Mouse (Mus musculus) kidney, adult 2 months (tissue): Measurements from ENCODE around the gene Acap2. TPM values are rescaled to one million over a fixed set of nuclear protein-coding genes. Genes with fewer than 3 reads are reported as not detected.

Source experiments
- DNase-seq: peaks from one replicate; pipeline ENCODE4 v3.0.0; 2021
- H3K27ac ChIP-seq: fragments of 200-500 bp; 2 replicates; pipeline ENCODE4 v1.5.1; 2012; ENCODE audit warnings: low read depth, low read length, control low read depth, inconsistent platforms; ENCODE audit not compliant: insufficient read depth
- H3K27me3 ChIP-seq: fragments of 200-500 bp; replicated peaks from 2 replicates; pipeline ENCODE4 v1.6.1; 2012; ENCODE audit warnings: mild to moderate bottlenecking, moderate library complexity, low read length, inconsistent platforms; ENCODE audit not compliant: control insufficient read depth, insufficient read depth
- H3K36me3 ChIP-seq: fragments of 200-500 bp; 2 replicates; pipeline ENCODE4 v1.6.1; 2012; ENCODE audit warnings: mild to moderate bottlenecking, moderate library complexity, low read length, inconsistent platforms; ENCODE audit not compliant: control insufficient read depth, insufficient read depth
- H3K4me1 ChIP-seq: fragments of 200-500 bp; 2 replicates; pipeline ENCODE4 v1.6.1; 2011; ENCODE audit warnings: low read length; ENCODE audit not compliant: control insufficient read depth, insufficient read depth
- H3K4me3 ChIP-seq: fragments of 200-500 bp; 2 replicates; pipeline ENCODE4 v1.5.1; 2011; ENCODE audit warnings: mild to moderate bottlenecking, low read depth, low read length, control low read depth; ENCODE audit not compliant: insufficient read depth
- CTCF ChIP-seq: fragments of 200-500 bp; conservative IDR thresholded peaks from 2 replicates; pipeline ENCODE4 v1.5.1; 2011; ENCODE audit warnings: low read depth, mild to moderate bottlenecking, control low read depth, low read length, moderate library complexity, mixed read lengths; ENCODE audit not compliant: insufficient read depth, insufficient read length
- POLR2A ChIP-seq: fragments of 200-500 bp; IDR thresholded peaks from one replicate; pipeline ENCODE4 v1.6.1; 2011; ENCODE audit warnings: low read depth, low read length, control low read depth
- WGBS: fragments of 180-500 bp; shearing (Covaris S2); methylation state at CpG from one replicate; pipeline ENCODE4 v1.1.7; 2018; 5-methylcytosine and 5-hydroxymethylcytosine counted together
- polyA plus RNA-seq: library from polyadenylated mRNA; depleted of rRNA; stranded (reverse); fragments of >200 nt; gene quantifications from 2 replicates; pipeline ENCODE4 v1.2.3, GENCODE M21; 2012

The Acap2 gene
- polyA plus RNA-seq, 1 experiment: 8.6 TPM

DNA sequence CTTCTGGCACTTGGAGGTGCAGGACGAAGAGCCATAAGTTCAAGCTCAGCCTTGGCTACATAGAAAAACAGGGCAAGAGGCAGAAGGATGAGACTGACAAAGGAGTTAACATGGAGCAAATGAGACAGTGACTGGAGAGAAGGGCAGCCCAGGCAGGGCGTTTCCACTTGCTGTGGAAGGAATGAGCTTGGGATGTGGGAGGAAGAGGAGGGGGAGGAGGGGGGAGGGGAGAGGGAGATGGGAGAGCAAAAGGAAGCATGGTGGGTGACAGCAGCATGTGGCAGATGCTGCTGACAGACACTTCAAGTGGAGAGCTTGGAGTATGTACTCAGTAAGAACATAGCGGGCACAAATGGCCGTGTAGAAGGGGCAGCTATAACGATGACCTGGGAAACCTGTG, 37.2 kb upstream of the Acap2 start:
- H3K4me3 ChIP-seq: no peak overlapping the region
- DNase-seq: no peak
- no peaks in the 10 kb centered on the region for H3K27me3 ChIP-seq
- 81% methylated on average over 5 of the region's 5 CpGs for WGBS
- H3K27ac ChIP-seq: no peak overlapping the region
- no peaks in the 10 kb centered on the region for H3K36me3 ChIP-seq
- peaks cover 4% of the 10 kb centered on the region; the same call in 1 of the 2 replicates for H3K4me1 ChIP-seq
- TF ChIP-seq CTCF (no peak), POLR2A (no peak)

DNA sequence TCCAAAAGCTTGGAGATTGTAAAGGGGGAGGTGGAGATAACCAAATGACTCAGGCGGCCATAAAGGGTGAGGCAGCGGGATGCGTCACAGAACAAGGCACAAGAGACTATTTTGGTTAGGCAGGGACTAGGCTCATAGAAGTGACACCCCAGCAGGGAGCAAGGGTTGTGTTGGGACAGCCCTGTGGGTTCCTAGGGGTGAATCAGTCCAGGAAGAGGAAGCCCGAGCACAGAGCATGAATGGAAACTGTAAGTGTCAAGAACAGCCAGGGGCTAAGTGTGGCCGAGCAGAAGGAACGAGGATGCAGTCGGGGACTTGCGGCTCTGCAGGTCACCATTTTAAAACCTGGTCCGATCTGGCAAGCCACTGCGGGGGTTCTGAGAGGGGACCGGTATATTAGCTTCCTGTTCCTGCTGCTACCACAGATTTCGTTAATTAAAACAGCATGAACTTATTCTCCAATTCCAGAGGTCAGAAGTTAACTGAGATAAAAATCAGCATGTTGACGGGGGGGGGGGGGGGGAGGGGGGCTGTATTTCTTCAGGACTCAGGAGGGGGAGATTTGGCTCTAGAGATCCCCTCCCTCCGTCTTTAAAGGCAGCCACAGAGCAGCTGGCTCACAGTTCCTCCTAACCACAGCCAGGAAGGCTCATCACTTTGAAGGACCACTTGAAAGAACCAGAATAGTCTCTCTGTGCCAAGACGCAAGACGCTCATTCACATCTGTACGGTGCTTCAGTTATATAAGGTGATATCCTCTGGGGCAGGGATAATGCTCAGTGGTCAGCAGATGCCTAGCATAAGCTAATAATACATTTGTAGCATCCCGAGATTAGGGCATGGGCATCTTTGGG, 34.6 kb upstream of the Acap2 start:
- Histone ChIP-seq H3K36me3 (no peaks in the 10 kb centered on the region), H3K27me3 (no peaks in the 10 kb centered on the region), H3K4me1 (peaks cover 4% of the 10 kb centered on the region; the same call in 1 of the 2 replicates), H3K27ac (no peak overlapping the region), H3K4me3 (no peak overlapping the region)
- WGBS: 38% methylated on average over 18 of the region's 18 CpGs
- DNase-seq: no peak
- TF ChIP-seq CTCF: no peak
- no peak for TF ChIP-seq POLR2A

DNA sequence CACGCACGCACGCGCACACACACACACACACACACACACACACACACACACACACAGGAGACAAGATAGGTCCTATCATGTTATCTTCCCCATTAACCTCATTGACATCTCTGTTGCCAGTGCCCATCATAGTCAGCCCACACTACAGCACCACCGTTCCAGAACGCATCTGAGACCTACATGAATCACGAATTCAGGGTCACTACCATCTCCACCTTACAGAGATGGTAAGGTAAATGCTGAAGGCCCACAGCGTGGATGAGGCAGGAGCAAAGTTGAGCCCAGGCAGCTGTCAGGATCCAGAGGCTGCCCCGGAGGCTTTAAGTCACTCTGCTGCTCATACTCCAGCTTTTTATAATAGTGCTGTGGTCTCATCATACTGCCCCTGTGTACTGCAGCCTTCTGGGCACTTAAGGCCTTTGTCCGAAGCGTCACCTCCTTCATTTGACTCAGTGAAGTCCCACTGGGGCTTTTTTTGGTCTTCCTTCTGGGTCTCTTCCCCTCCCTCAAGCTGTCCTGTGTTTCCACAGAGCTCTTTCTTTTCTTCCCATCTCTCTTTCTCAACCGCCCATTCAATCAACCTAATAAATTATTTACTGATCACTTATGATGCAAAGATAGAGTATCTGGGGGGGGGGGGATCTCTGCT, 33.9 kb upstream of the Acap2 start:
- Histone ChIP-seq H3K27ac (no peak overlapping the region), H3K27me3 (no peaks in the 10 kb centered on the region), H3K4me1 (peaks cover 4% of the 10 kb centered on the region; the same call in 1 of the 2 replicates), H3K4me3 (no peak overlapping the region), H3K36me3 (no peaks in the 10 kb centered on the region)
- WGBS: 88% methylated on average over 12 of the region's 12 CpGs
- TF ChIP-seq POLR2A (no peak), CTCF (no peak)
- DNase-seq: no peak

DNA sequence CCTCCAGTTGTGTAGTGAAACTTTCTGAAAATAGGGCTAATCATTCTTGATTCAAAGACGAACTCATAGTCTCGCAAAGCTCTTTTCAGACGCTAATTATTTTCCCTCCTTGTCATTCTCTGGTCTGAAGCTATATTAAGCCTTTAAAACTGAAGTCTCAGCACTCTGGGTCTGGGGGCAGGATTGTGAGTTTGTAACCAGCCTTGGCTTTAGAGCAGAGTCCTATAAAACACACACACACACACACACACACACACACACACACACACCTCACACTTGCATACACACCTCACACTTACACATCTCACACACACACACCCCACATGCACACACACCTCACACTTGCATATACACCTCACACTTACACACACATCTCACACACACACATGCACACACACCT, 33.3 kb upstream of the Acap2 start:
- H3K4me1 ChIP-seq: peaks cover 4% of the 10 kb centered on the region; the same call in 1 of the 2 replicates
- H3K4me3 ChIP-seq: no peak overlapping the region
- no peaks in the 10 kb centered on the region for H3K36me3 ChIP-seq
- H3K27me3 ChIP-seq: no peaks in the 10 kb centered on the region
- no peak overlapping the region; the same call in 1 of the 2 replicates for H3K27ac ChIP-seq
- WGBS: 8% methylated on average over 3 of the region's 3 CpGs
- TF ChIP-seq CTCF: no peak
- TF ChIP-seq POLR2A: no peak
- no peak for DNase-seq

DNA sequence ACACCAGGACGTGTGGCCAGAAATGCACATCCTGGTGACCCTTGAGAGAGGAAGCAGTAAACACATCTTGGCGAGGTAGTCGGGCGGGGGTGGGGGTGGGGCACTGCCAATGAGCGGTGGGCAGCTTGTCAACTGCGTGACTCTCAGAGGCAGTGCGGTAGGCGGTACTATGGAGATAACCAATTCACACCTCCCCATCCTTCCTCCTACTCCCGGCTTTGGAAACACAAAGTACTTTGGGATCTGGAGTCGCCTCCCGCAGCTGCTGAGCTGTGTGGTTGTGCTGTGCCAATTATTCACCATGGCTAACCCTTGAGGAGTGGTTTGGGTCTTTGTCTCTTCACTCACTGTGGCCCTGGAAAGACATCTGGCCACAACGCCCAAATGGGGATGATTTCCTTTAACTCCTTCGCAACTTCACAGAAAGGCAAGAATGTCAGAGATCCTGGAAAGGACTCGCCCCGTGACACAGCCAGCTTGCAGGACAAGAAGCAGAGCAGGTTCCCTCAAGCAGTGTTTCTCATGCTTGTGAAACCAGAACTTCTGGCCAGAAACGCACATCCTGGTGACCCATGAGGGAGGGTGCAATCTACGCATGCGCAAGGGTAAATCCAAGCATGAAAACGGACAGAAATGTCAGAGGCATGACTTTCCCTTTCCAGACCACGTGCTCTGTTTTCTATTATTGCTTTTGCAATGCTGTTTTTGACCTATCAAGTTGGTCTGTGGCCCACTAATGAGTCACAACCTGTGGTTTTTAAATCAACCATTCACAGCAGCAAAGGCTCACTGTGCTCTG, 32.7 kb upstream of the Acap2 start:
- WGBS: 6% methylated on average over 20 of the region's 20 CpGs
- Histone ChIP-seq H3K4me3 (peak overlapping the region; percentile 12), H3K4me1 (peaks cover 4% of the 10 kb centered on the region; the same call in 1 of the 2 replicates), H3K27ac (peak overlapping the region; percentile 33), H3K27me3 (no peaks in the 10 kb centered on the region), H3K36me3 (no peaks in the 10 kb centered on the region)
- DNase-seq: peak; percentile 86
- TF ChIP-seq CTCF: no peak

DNA sequence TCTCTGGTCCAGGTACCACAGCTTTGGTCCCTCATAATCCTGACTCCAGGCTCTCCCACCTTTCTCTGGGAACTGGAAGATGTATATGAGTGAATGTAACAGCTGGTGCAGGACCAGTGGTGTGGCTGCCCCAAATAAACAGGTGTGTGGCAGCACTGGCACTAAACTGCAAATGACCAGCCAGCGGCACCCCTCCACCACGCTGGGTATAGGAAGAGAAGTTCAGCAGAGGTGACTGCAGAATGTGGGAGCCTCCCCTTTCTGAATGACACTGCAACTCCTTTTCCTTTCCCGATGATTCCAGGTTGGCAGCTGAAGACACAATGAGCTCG, 32.1 kb upstream of the Acap2 start:
- Histone ChIP-seq H3K4me3 (peak overlapping the region; percentile 12; the same call in 1 of the 2 replicates), H3K4me1 (peaks cover 4% of the 10 kb centered on the region; the same call in 1 of the 2 replicates), H3K27ac (no peak overlapping the region), H3K27me3 (no peaks in the 10 kb centered on the region), H3K36me3 (no peaks in the 10 kb centered on the region)
- 9% methylated on average over 4 of the region's 4 CpGs for WGBS
- TF ChIP-seq POLR2A (no peak), CTCF (no peak)
- DNase-seq: no peak
